In genomic region chr11:98961766-98962165, GRCm38 (mm10) we compare ENCODE assay signal across 8 mouse cellular contexts. TPM values are rescaled to one million over a fixed set of nuclear protein-coding genes. Genes with fewer than 3 reads are reported as not detected.
A peak's percentile ranks its signal among the peaks of the same experiment; 100 is the strongest.
DNase-seq lines count a peak whose midpoint lies in the region; ATAC-seq lines count a peak whose summit lies in the region.

No protein-coding gene starts in this region.

- peak; percentile 18 for DNase-seq in cerebellum, adult 8-10 months
- DNase-seq in cerebellum, postnatal 25 days, result no peak
- peak; percentile 57 to 64 for DNase-seq in B cell, adult 2 months
- DNase-seq in frontal cortex, postnatal 36 days (ENCODE audit: low spot score in 2 of 2), result no peak
- no peak for DNase-seq in right cerebral cortex, postnatal 14 days
- DNase-seq in layer of hippocampus, adult 18-20 months (ENCODE audit: low spot score in 2 of 2), result no peak

- peak overlapping the region; percentile 75 for H3K9ac ChIP-seq in heart, embryonic 15.5 days
- H3K9ac ChIP-seq in liver, embryonic 15.5 days, result no peak overlapping the region

- 19% methylated on average over 8 of the region's 8 CpGs for WGBS in heart, embryonic 15.5 days
- WGBS in liver, embryonic 15.5 days (ENCODE audit: insufficient replicate concordance), result 8% methylated on average over 8 of the region's 8 CpGs

- H3K27me3 ChIP-seq in heart, embryonic 15.5 days, result no peaks in the 10 kb centered on the region
- H3K27me3 ChIP-seq in liver, embryonic 15.5 days, result peaks cover 76% of the 10 kb centered on the region

- H3K9me3 ChIP-seq in heart, embryonic 15.5 days (replicated peaks), result no peaks in the 10 kb centered on the region
- H3K9me3 ChIP-seq in liver, embryonic 15.5 days (replicated peaks), result no peaks in the 10 kb centered on the region

- peak overlapping the region; percentile 91 for H3K27ac ChIP-seq in heart, embryonic 15.5 days
- no peak overlapping the region; the same call in 1 of the 2 replicates for H3K27ac ChIP-seq in liver, embryonic 15.5 days (replicated peaks)

- peak overlapping the region; percentile 70 for H3K4me3 ChIP-seq in heart, embryonic 15.5 days
- peak overlapping the region; percentile 64 for H3K4me3 ChIP-seq in liver, embryonic 15.5 days (replicated peaks)

- peaks cover 10% of the 10 kb centered on the region for H3K36me3 ChIP-seq in heart, embryonic 15.5 days
- peaks cover 2% of the 10 kb centered on the region; the same call in 1 of the 2 replicates for H3K36me3 ChIP-seq in liver, embryonic 15.5 days (replicated peaks)

- peaks cover 84% of the 10 kb centered on the region for H3K4me1 ChIP-seq in heart, embryonic 15.5 days (replicated peaks)
- peaks cover 83% of the 10 kb centered on the region for H3K4me1 ChIP-seq in liver, embryonic 15.5 days (replicated peaks)

- ATAC-seq in heart, embryonic 15.5 days (replicated peaks; ENCODE audit: insufficient number of reproducible peaks, insufficient read depth, low FRiP score, low read depth), result no peak
- no peak for ATAC-seq in liver, embryonic 15.5 days (ENCODE audit: insufficient read depth)

- H3K4me2 ChIP-seq in heart, embryonic 15.5 days, result peak overlapping the region; percentile 95
- peak overlapping the region; percentile 100 for H3K4me2 ChIP-seq in liver, embryonic 15.5 days

RNA-seq across cellular contexts. Expression of gene Gjd3, which starts 21.1 kb away (rescaled TPM):
- polyA plus RNA-seq in heart, embryonic 15.5 days (2015; fragmentation: Nextera tagmentation; extraction: Ambion mirVana), result 3.6 and 4.4 TPM in 2 replicates
- polyA plus RNA-seq in liver, embryonic 15.5 days (2015; fragmentation: Nextera tagmentation; extraction: Ambion mirVana), result not detected in 2 replicates
- 1 to 10 TPM in 1 of 2 experiments, under 1 TPM in 1; 0.52 to 1.2 TPM for total RNA-seq in layer of hippocampus, adult 18-20 months (2021)

RNA-seq across cellular contexts. Expression of gene Rara, which starts 34.1 kb away (rescaled TPM):
- polyA plus RNA-seq in heart, embryonic 15.5 days (2015; fragmentation: Nextera tagmentation; extraction: Ambion mirVana), result 26.2 and 31.0 TPM in 2 replicates
- 4.4 and 4.5 TPM in 2 replicates for polyA plus RNA-seq in liver, embryonic 15.5 days (2015; fragmentation: Nextera tagmentation; extraction: Ambion mirVana)
- 10 to 100 TPM; 18.3 to 26.6 TPM for total RNA-seq in layer of hippocampus, adult 18-20 months (2021)

RNA-seq across cellular contexts. Expression of gene Cdc6, which starts 54.2 kb away (rescaled TPM):
- polyA plus RNA-seq in heart, embryonic 15.5 days (2015; fragmentation: Nextera tagmentation; extraction: Ambion mirVana), result 14.2 and 20.4 TPM in 2 replicates
- 54.6 and 58.0 TPM in 2 replicates for polyA plus RNA-seq in liver, embryonic 15.5 days (2015; fragmentation: Nextera tagmentation; extraction: Ambion mirVana)
- total RNA-seq in layer of hippocampus, adult 18-20 months (2021), result under 1 TPM; 0.36 to 0.79 TPM

Comparison
In these comparisons a context has a peak if more than half of its experiments do, and no peak if none do; other contexts are left out.
1. DNase-seq: peak in cerebellum, adult 8-10 months (single experiment) and B cell, adult 2 months (2 of 2); none in cerebellum, postnatal 25 days (0 of 2), frontal cortex, postnatal 36 days (0 of 2), right cerebral cortex, postnatal 14 days (single experiment) and layer of hippocampus, adult 18-20 months (0 of 2).